Mouse (Mus musculus): ENCODE data around the gene Ptpn3. TPM values are rescaled to one million over a fixed set of nuclear protein-coding genes. Genes with fewer than 3 reads are reported as not detected.
A peak's percentile ranks its signal among the peaks of the same experiment; 100 is the strongest.

Gene Ptpn3
- polyA plus RNA-seq, 1 experiment from 2014 or later = 5.5 TPM

GRCm38 (mm10) chr4:57240100-57240499, 61.5 kb downstream of the Ptpn3 start:
- WGBS = 71% methylated on average over 7 of the region's 7 CpGs
- Histone ChIP-seq H3K27ac (no peak overlapping the region), H3K4me1 (replicated peaks; ENCODE audit: control insufficient read depth, insufficient read depth, low read length) (no peaks in the 10 kb centered on the region), H3K4me2 (replicated peaks) (no peak overlapping the region), H3K4me3 (replicated peaks; ENCODE audit: low read length) (no peak overlapping the region), H3K36me3 (replicated peaks; ENCODE audit: control insufficient read depth, insufficient read depth) (no peaks in the 10 kb centered on the region), H3K9ac (no peak overlapping the region), H3K9me3 (ENCODE audit: control insufficient read depth, low read length) (no peaks in the 10 kb centered on the region), H3K27me3 (ENCODE audit: control insufficient read depth, insufficient read depth, low read length) (no peaks in the 10 kb centered on the region)
- ATAC-seq (ENCODE audit: low FRiP score) (no peak), DNase-seq (ENCODE audit: low spot score) (no peak)

- no peaks in the 10 kb centered on the region for H3K36me3 ChIP-seq (replicated peaks; ENCODE audit: control insufficient read depth, insufficient read depth)
- no peak overlapping the region for H3K9ac ChIP-seq
- DNase-seq (ENCODE audit: low spot score) (no peak), ATAC-seq (ENCODE audit: low FRiP score) (no peak)
- H3K4me3 ChIP-seq (replicated peaks; ENCODE audit: low read length) = no peak overlapping the region
- no peaks in the 10 kb centered on the region for H3K27me3 ChIP-seq (ENCODE audit: control insufficient read depth, insufficient read depth, low read length)
- no peaks in the 10 kb centered on the region for H3K9me3 ChIP-seq (ENCODE audit: control insufficient read depth, low read length)
- no peak overlapping the region for H3K27ac ChIP-seq
- H3K4me1 ChIP-seq (replicated peaks; ENCODE audit: control insufficient read depth, insufficient read depth, low read length) = no peaks in the 10 kb centered on the region
- WGBS = 81% methylated on average over 6 of the region's 6 CpGs
- H3K4me2 ChIP-seq (replicated peaks) = no peak overlapping the region
Observed at GRCm38 (mm10) chr4:57239112-57239511, 62.5 kb downstream of the Ptpn3 start.

- H3K27ac ChIP-seq = no peak overlapping the region
- no peak for DNase-seq (ENCODE audit: low spot score)
- no peak overlapping the region for H3K4me2 ChIP-seq (replicated peaks)
- no peak overlapping the region for H3K4me3 ChIP-seq (replicated peaks; ENCODE audit: low read length)
- H3K36me3 ChIP-seq (replicated peaks; ENCODE audit: control insufficient read depth, insufficient read depth) = no peaks in the 10 kb centered on the region
- H3K9ac ChIP-seq = no peak overlapping the region
- no peaks in the 10 kb centered on the region for H3K27me3 ChIP-seq (ENCODE audit: control insufficient read depth, insufficient read depth, low read length)
- 81% methylated on average over 7 of the region's 7 CpGs for WGBS
- ATAC-seq (ENCODE audit: low FRiP score) = no peak
- no peaks in the 10 kb centered on the region for H3K4me1 ChIP-seq (replicated peaks; ENCODE audit: control insufficient read depth, insufficient read depth, low read length)
- no peaks in the 10 kb centered on the region for H3K9me3 ChIP-seq (ENCODE audit: control insufficient read depth, low read length)
Observed at GRCm38 (mm10) chr4:57238118-57238517, 63.5 kb downstream of the Ptpn3 start.

- no peak overlapping the region for H3K27ac ChIP-seq
- WGBS = 68% methylated on average over 5 of the region's 5 CpGs
- no peaks in the 10 kb centered on the region for H3K9me3 ChIP-seq (ENCODE audit: control insufficient read depth, low read length)
- no peak overlapping the region for H3K9ac ChIP-seq
- DNase-seq (ENCODE audit: low spot score) = peak; percentile 38
- H3K4me2 ChIP-seq (replicated peaks) = no peak overlapping the region
- no peaks in the 10 kb centered on the region for H3K4me1 ChIP-seq (replicated peaks; ENCODE audit: control insufficient read depth, insufficient read depth, low read length)
- no peak overlapping the region for H3K4me3 ChIP-seq (replicated peaks; ENCODE audit: low read length)
- no peaks in the 10 kb centered on the region for H3K36me3 ChIP-seq (replicated peaks; ENCODE audit: control insufficient read depth, insufficient read depth)
- H3K27me3 ChIP-seq (ENCODE audit: control insufficient read depth, insufficient read depth, low read length) = no peaks in the 10 kb centered on the region
- no peak for ATAC-seq (ENCODE audit: low FRiP score)
Observed at GRCm38 (mm10) chr4:57236513-57236912, 65.1 kb downstream of the Ptpn3 start.

GRCm38 (mm10) chr4:57235741-57236140, 65.9 kb downstream of the Ptpn3 start:
- H3K36me3 ChIP-seq (replicated peaks; ENCODE audit: control insufficient read depth, insufficient read depth) = no peaks in the 10 kb centered on the region
- H3K9me3 ChIP-seq (ENCODE audit: control insufficient read depth, low read length) = no peaks in the 10 kb centered on the region
- no peak for ATAC-seq (ENCODE audit: low FRiP score)
- H3K4me1 ChIP-seq (replicated peaks; ENCODE audit: control insufficient read depth, insufficient read depth, low read length) = no peaks in the 10 kb centered on the region
- no peak overlapping the region for H3K9ac ChIP-seq
- 69% methylated on average over 4 of the region's 4 CpGs for WGBS
- no peak overlapping the region for H3K4me3 ChIP-seq (replicated peaks; ENCODE audit: low read length)
- H3K27ac ChIP-seq = no peak overlapping the region
- no peaks in the 10 kb centered on the region for H3K27me3 ChIP-seq (ENCODE audit: control insufficient read depth, insufficient read depth, low read length)
- DNase-seq (ENCODE audit: low spot score) = no peak
- H3K4me2 ChIP-seq (replicated peaks) = no peak overlapping the region

GRCm38 (mm10) chr4:57234348-57234747, 67.3 kb downstream of the Ptpn3 start:
- DNase-seq (ENCODE audit: low spot score) (no peak), ATAC-seq (ENCODE audit: low FRiP score) (no peak)
- Histone ChIP-seq H3K4me1 (replicated peaks; ENCODE audit: control insufficient read depth, insufficient read depth, low read length) (no peaks in the 10 kb centered on the region), H3K9ac (no peak overlapping the region), H3K36me3 (replicated peaks; ENCODE audit: control insufficient read depth, insufficient read depth) (no peaks in the 10 kb centered on the region), H3K4me2 (replicated peaks) (no peak overlapping the region), H3K27me3 (ENCODE audit: control insufficient read depth, insufficient read depth, low read length) (no peaks in the 10 kb centered on the region), H3K27ac (no peak overlapping the region), H3K4me3 (replicated peaks; ENCODE audit: low read length) (no peak overlapping the region), H3K9me3 (ENCODE audit: control insufficient read depth, low read length) (no peaks in the 10 kb centered on the region)
- WGBS = 85% methylated on average over 7 of the region's 7 CpGs

- Histone ChIP-seq H3K4me3 (replicated peaks; ENCODE audit: low read length) (no peak overlapping the region), H3K36me3 (replicated peaks; ENCODE audit: control insufficient read depth, insufficient read depth) (no peaks in the 10 kb centered on the region), H3K9me3 (ENCODE audit: control insufficient read depth, low read length) (no peaks in the 10 kb centered on the region), H3K27ac (no peak overlapping the region), H3K4me1 (replicated peaks; ENCODE audit: control insufficient read depth, insufficient read depth, low read length) (no peaks in the 10 kb centered on the region), H3K27me3 (ENCODE audit: control insufficient read depth, insufficient read depth, low read length) (no peaks in the 10 kb centered on the region), H3K9ac (no peak overlapping the region), H3K4me2 (replicated peaks) (no peak overlapping the region)
- WGBS = 87% methylated on average over 8 of the region's 8 CpGs
- no peak for ATAC-seq (ENCODE audit: low FRiP score)
- no peak for DNase-seq (ENCODE audit: low spot score)
Observed at GRCm38 (mm10) chr4:57232439-57232838, 69.2 kb downstream of the Ptpn3 start.

- H3K4me3 ChIP-seq (replicated peaks; ENCODE audit: low read length) = no peak overlapping the region
- H3K9me3 ChIP-seq (ENCODE audit: control insufficient read depth, low read length) = no peaks in the 10 kb centered on the region
- H3K9ac ChIP-seq = no peak overlapping the region
- H3K27ac ChIP-seq = no peak overlapping the region
- H3K36me3 ChIP-seq (replicated peaks; ENCODE audit: control insufficient read depth, insufficient read depth) = no peaks in the 10 kb centered on the region
- ATAC-seq (ENCODE audit: low FRiP score) (no peak), DNase-seq (ENCODE audit: low spot score) (no peak)
- no peak overlapping the region for H3K4me2 ChIP-seq (replicated peaks)
- H3K27me3 ChIP-seq (ENCODE audit: control insufficient read depth, insufficient read depth, low read length) = no peaks in the 10 kb centered on the region
- 81% methylated on average over 9 of the region's 9 CpGs for WGBS
- H3K4me1 ChIP-seq (replicated peaks; ENCODE audit: control insufficient read depth, insufficient read depth, low read length) = no peaks in the 10 kb centered on the region
Observed at GRCm38 (mm10) chr4:57231323-57231722, 70.3 kb downstream of the Ptpn3 start.

- DNase-seq (ENCODE audit: low spot score) (no peak), ATAC-seq (ENCODE audit: low FRiP score) (no peak)
- H3K4me3 ChIP-seq (replicated peaks; ENCODE audit: low read length) = no peak overlapping the region
- H3K9ac ChIP-seq = no peak overlapping the region
- H3K27ac ChIP-seq = no peak overlapping the region
- WGBS = 89% methylated on average over 7 of the region's 7 CpGs
- H3K4me2 ChIP-seq (replicated peaks) = no peak overlapping the region
- 0 out of 2 replicates have a peak, but pooled peaks cover under 1% of the 10 kb centered on the region for H3K36me3 ChIP-seq (replicated peaks; ENCODE audit: control insufficient read depth, insufficient read depth)
- no peaks in the 10 kb centered on the region for H3K27me3 ChIP-seq (ENCODE audit: control insufficient read depth, insufficient read depth, low read length)
- no peaks in the 10 kb centered on the region for H3K4me1 ChIP-seq (replicated peaks; ENCODE audit: control insufficient read depth, insufficient read depth, low read length)
- no peaks in the 10 kb centered on the region for H3K9me3 ChIP-seq (ENCODE audit: control insufficient read depth, low read length)
Observed at GRCm38 (mm10) chr4:57230341-57230740, 71.3 kb downstream of the Ptpn3 start.
